Mouse (Mus musculus): ENCODE data around the gene Nectin1.

DNA sequence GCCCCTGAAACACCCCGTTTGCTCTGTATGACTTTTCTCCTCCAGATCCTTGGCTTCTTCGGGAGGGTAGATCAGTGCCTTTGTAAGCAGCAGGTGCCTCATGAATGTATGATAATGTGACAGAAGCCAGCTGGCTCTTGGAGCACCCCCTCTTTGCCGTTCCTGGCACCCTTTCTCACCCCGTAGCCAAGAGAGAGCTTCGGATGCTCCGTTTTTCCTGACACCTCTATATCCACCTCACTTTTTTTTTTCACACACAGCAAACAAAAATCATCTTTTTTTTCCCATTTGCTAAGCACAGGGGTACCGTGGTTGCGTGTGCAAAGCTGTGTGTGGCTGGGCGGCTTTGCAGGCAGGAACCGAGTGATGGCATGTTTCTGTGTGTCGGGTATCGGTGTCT is 16.3 kb downstream of the Nectin1 start:
- TF ChIP-seq POLR2A (IDR thresholded peaks at IDR 0.05; ENCODE audit: low read depth, low read length): no peak
- TF ChIP-seq KAT2A (IDR thresholded peaks at IDR 0.05; ENCODE audit: insufficient replicate concordance, low read length): no peak
- no peak for TF ChIP-seq NRF1 (IDR thresholded peaks at IDR 0.05; ENCODE audit: low read depth, low read length)
